Mouse (Mus musculus) layer of hippocampus, postnatal 36 days (tissue): ENCODE measurements around the gene Grin2b. TPM values are rescaled to one million over a fixed set of nuclear protein-coding genes. Genes with fewer than 3 reads are reported as not detected.
"Not testable (repeated sequence)": the region's sequence is repeated elsewhere in the genome, so short reads cannot be mapped to it uniquely, and the experiment has no call there.

Experiments
- DNase-seq, 2 experiments: peaks; one replicate each; pipeline ENCODE4 v3.0.0; 2022
- microRNA-seq, 2 experiments: library from miRNA; unstranded; fragments of <30 nt; microRNA quantifications; one replicate each; pipeline ENCODE4 v1.2.0; 2021
- total RNA-seq, 2 experiments: library from RNA; stranded (reverse); gene quantifications; 2 replicates each; pipeline ENCODE4 v1.2.3; 2021

Grin2b gene
- total RNA-seq, 2 experiments from 2014 or later, result 320 to 364 TPM

GRCm38 (mm10) chr6:135684206-135684605, 489.1 kb downstream of the Grin2b start:
- DNase-seq, result no peak

DNA sequence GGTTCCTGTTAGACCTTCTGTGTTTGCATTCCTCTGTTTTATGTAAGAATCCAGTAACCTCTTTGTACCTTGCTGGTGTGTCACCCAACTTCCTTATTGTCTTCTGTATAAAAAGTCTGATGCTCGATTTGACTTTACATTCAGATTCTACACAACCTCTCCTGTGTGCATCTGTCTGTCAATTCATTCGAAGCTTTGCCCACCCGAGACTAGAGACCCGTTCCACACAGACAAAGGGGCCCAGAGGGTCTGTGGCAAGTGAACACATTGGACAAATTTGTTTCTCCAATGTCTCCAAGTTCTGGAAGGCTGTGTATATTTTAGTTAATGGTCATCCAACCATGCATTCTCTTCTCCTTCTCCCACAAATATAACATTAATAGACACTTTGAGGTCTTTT, 491.9 kb downstream of the Grin2b start:
- DNase-seq, result not testable (repeated sequence)

DNA sequence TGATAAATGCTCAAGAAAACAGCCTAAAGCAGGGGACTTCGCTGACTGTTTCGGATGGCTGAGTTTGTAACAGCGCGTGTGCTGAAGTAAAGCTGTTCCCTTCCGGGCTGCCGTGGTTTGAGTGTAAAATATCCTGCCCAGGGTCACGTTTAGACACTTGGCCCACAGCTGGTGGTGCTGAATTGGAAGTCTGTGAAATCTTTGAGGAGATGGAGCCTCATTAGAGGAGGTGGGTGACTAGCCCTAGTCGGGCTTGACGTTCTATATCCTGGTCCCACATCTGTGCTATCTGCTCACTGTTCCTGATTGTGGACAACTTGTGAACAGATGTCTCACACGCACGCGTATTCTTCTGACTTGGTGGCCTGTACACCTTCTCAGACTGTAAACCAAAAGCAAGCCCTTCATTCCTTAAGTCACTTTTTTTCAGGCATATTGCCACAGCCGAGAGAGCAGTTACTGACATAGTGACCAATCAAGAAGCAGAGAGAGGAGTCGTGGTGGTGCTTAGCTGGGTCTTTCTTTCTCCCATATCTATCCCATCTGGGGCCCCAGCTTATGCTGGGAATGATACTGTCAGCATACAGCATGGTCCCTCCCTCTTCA, 493.1 kb downstream of the Grin2b start:
- no peak for DNase-seq

GRCm38 (mm10) chr6:135674380-135674779, 498.9 kb downstream of the Grin2b start:
- DNase-seq, result no peak

DNA sequence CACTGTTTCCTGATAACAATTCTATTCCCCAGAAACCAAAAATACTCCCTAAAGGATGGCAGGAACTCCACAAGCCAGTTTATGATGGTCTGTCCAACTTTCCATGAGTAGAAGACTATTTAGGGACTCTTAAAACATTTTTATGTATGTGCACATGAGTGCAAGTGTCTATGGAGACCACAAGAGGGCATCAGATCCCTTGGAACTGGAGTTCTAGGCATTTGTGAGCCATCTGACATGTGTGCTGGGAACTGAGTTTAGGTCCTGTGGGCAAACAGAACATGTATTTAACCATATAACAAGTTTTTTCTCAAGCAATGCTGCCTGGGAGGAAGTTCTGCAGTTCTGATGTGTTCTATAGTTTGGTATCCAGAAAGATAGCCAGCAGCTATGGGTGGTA, 501.3 kb downstream of the Grin2b start:
- DNase-seq, result no peak

Small RNA genes lying within 50 kb of the gene (microRNA-seq; reads per million reads assigned to microRNA genes)
- gene Gm22892, result 0 reads per million in 2 experiments

Other genes starting within 250 kb of the Grin2b start
- not detected for gene Gm8994, start 154.0 kb upstream of the Grin2b start, total RNA-seq
- gene E330021D16Rik, start 242.1 kb upstream of the Grin2b start, total RNA-seq, result not detected